Mouse (Mus musculus): Measurements from ENCODE around the gene Chmp1a. TPM values are rescaled to one million over a fixed set of nuclear protein-coding genes. Genes with fewer than 3 reads are reported as not detected.
"Not testable (repeated sequence)": the region's sequence is repeated elsewhere in the genome, so short reads cannot be mapped to it uniquely, and the experiment has no call there.

Chmp1a gene
- polyA plus RNA-seq, 1 experiment from 2014 or later: 136 TPM

- no peaks in the 10 kb centered on the region for H3K4me1 ChIP-seq
- no peaks in the 10 kb centered on the region for H3K9me3 ChIP-seq
- no peak for DNase-seq (ENCODE audit: low spot score)
- no peaks in the 10 kb centered on the region for H3K27me3 ChIP-seq (replicated peaks; ENCODE audit: low read depth, poor library complexity, severe bottlenecking)
- H3K4me3 ChIP-seq: no peak overlapping the region
- H3K36me3 ChIP-seq (replicated peaks): peaks cover 68% of the 10 kb centered on the region
- H3K27ac ChIP-seq (replicated peaks): no peak overlapping the region
- WGBS: 69% methylated on average over 11 of the region's 11 CpGs
Observed at GRCm38 (mm10) chr8:123243053-123243452, 30.5 kb upstream of the Chmp1a start.

- Histone ChIP-seq H3K9me3 (no peaks in the 10 kb centered on the region), H3K36me3 (replicated peaks) (peaks cover 60% of the 10 kb centered on the region), H3K27ac (replicated peaks) (no peak overlapping the region), H3K27me3 (replicated peaks; ENCODE audit: low read depth, poor library complexity, severe bottlenecking) (no peaks in the 10 kb centered on the region), H3K4me3 (no peak overlapping the region), H3K4me1 (no peaks in the 10 kb centered on the region)
- no peak for DNase-seq (ENCODE audit: low spot score)
- WGBS: 87% methylated on average over 7 of the region's 7 CpGs
Observed at GRCm38 (mm10) chr8:123242107-123242923, 29.8 kb upstream of the Chmp1a start.

GRCm38 (mm10) chr8:123239398-123239797 is 26.8 kb upstream of the Chmp1a start:
- 92% methylated on average over 10 of the region's 10 CpGs for WGBS
- no peak overlapping the region for H3K4me3 ChIP-seq
- peaks cover 31% of the 10 kb centered on the region for H3K36me3 ChIP-seq (replicated peaks)

GRCm38 (mm10) chr8:123235520-123236497 is 23.2 kb upstream of the Chmp1a start, which contains the start of gene Spata2l:
TSS of gene Spata2l (minus strand) at chr8:123236233.
- peak; percentile 92 for DNase-seq (ENCODE audit: low spot score)
- H3K4me1 ChIP-seq: peaks cover 30% of the 10 kb centered on the region
- H3K4me3 ChIP-seq: peak within 1 kb of the TSS; percentile 57
- no peaks in the 10 kb centered on the region for H3K9me3 ChIP-seq
- H3K36me3 ChIP-seq (replicated peaks): peaks cover 5% of the 10 kb centered on the region; the same call in 1 of the 2 replicates
- WGBS: 2% methylated on average over 57 of the region's 57 CpGs
- H3K27me3 ChIP-seq (replicated peaks; ENCODE audit: low read depth, poor library complexity, severe bottlenecking): peaks cover 51% of the 10 kb centered on the region
- peak within 1 kb of the TSS; percentile 5; the same call in 1 of the 2 replicates for H3K27ac ChIP-seq (replicated peaks)

More at GRCm38 (mm10) chr8:123239398-123239797, 26.8 kb upstream of the Chmp1a start:
- Histone ChIP-seq H3K9me3 (no peaks in the 10 kb centered on the region), H3K4me1 (peaks cover 20% of the 10 kb centered on the region), H3K27ac (replicated peaks) (no peak overlapping the region), H3K27me3 (replicated peaks; ENCODE audit: low read depth, poor library complexity, severe bottlenecking) (peaks cover 27% of the 10 kb centered on the region)
- DNase-seq (ENCODE audit: low spot score): no peak

GRCm38 (mm10) chr8:123234918-123235519 is 22.5 kb upstream of the Chmp1a start:
- peaks cover 30% of the 10 kb centered on the region for H3K4me1 ChIP-seq
- peaks cover 51% of the 10 kb centered on the region for H3K27me3 ChIP-seq (replicated peaks; ENCODE audit: low read depth, poor library complexity, severe bottlenecking)
- DNase-seq (ENCODE audit: low spot score): peak; percentile 23
- peaks cover 12% of the 10 kb centered on the region for H3K36me3 ChIP-seq (replicated peaks)
- no peaks in the 10 kb centered on the region for H3K9me3 ChIP-seq
- H3K4me3 ChIP-seq: peak overlapping the region; percentile 57
- no peak overlapping the region; the same call in 1 of the 2 replicates for H3K27ac ChIP-seq (replicated peaks)
- 42% methylated on average over 13 of the region's 13 CpGs for WGBS

GRCm38 (mm10) chr8:123233760-123234159 is 21.2 kb upstream of the Chmp1a start:
- Histone ChIP-seq H3K9me3 (no peaks in the 10 kb centered on the region), H3K27ac (replicated peaks) (no peak overlapping the region), H3K36me3 (replicated peaks) (peaks cover 23% of the 10 kb centered on the region), H3K27me3 (replicated peaks; ENCODE audit: low read depth, poor library complexity, severe bottlenecking) (peaks cover 51% of the 10 kb centered on the region), H3K4me1 (peaks cover 30% of the 10 kb centered on the region), H3K4me3 (0 out of 2 replicates have a peak overlapping the region, but pooled peaks have one; percentile 8)
- peak; percentile 19 for DNase-seq (ENCODE audit: low spot score)
- WGBS: 80% methylated on average over 11 of the region's 11 CpGs

- DNase-seq (ENCODE audit: low spot score): no peak
- Histone ChIP-seq H3K27ac (replicated peaks) (no peak overlapping the region), H3K36me3 (replicated peaks) (peaks cover 28% of the 10 kb centered on the region), H3K4me1 (peaks cover 30% of the 10 kb centered on the region), H3K4me3 (0 out of 2 replicates have a peak overlapping the region, but pooled peaks have one; percentile 8), H3K27me3 (replicated peaks; ENCODE audit: low read depth, poor library complexity, severe bottlenecking) (peaks cover 51% of the 10 kb centered on the region), H3K9me3 (no peaks in the 10 kb centered on the region)
- 65% methylated on average over 13 of the region's 13 CpGs for WGBS
Observed at GRCm38 (mm10) chr8:123233300-123233699, 20.7 kb upstream of the Chmp1a start.

GRCm38 (mm10) chr8:123232553-123232952 is 20.0 kb upstream of the Chmp1a start:
- WGBS: 50% methylated on average over 7 of the region's 7 CpGs
- peaks cover 35% of the 10 kb centered on the region for H3K36me3 ChIP-seq (replicated peaks)
- H3K4me1 ChIP-seq: peaks cover 30% of the 10 kb centered on the region
- no peak overlapping the region for H3K27ac ChIP-seq (replicated peaks)
- peaks cover 51% of the 10 kb centered on the region for H3K27me3 ChIP-seq (replicated peaks; ENCODE audit: low read depth, poor library complexity, severe bottlenecking)
- no peak overlapping the region for H3K4me3 ChIP-seq
- DNase-seq (ENCODE audit: low spot score): no peak
- no peaks in the 10 kb centered on the region for H3K9me3 ChIP-seq

GRCm38 (mm10) chr8:123231742-123232141 is 19.2 kb upstream of the Chmp1a start:
- H3K9me3 ChIP-seq: no peaks in the 10 kb centered on the region
- H3K4me3 ChIP-seq: no peak overlapping the region
- H3K36me3 ChIP-seq (replicated peaks): peaks cover 43% of the 10 kb centered on the region
- H3K4me1 ChIP-seq: peaks cover 30% of the 10 kb centered on the region
- no peak overlapping the region for H3K27ac ChIP-seq (replicated peaks)
- peaks cover 46% of the 10 kb centered on the region for H3K27me3 ChIP-seq (replicated peaks; ENCODE audit: low read depth, poor library complexity, severe bottlenecking)
- WGBS: 63% methylated on average over 5 of the region's 5 CpGs
- DNase-seq (ENCODE audit: low spot score): no peak

- peaks cover 24% of the 10 kb centered on the region for H3K4me1 ChIP-seq
- 88% methylated on average over 11 of the region's 11 CpGs for WGBS
- H3K4me3 ChIP-seq; H3K27ac ChIP-seq (replicated peaks); H3K9me3 ChIP-seq; DNase-seq (ENCODE audit: low spot score): not testable (repeated sequence)
- peaks cover 48% of the 10 kb centered on the region for H3K36me3 ChIP-seq (replicated peaks)
- peaks cover 33% of the 10 kb centered on the region for H3K27me3 ChIP-seq (replicated peaks; ENCODE audit: low read depth, poor library complexity, severe bottlenecking)
Observed at GRCm38 (mm10) chr8:123230326-123230725, 17.8 kb upstream of the Chmp1a start.

GRCm38 (mm10) chr8:123228416-123228815 is 15.9 kb upstream of the Chmp1a start:
- 97% methylated on average over 1 of the region's 1 CpGs for WGBS
- Histone ChIP-seq H3K27me3 (replicated peaks; ENCODE audit: low read depth, poor library complexity, severe bottlenecking) (peaks cover 14% of the 10 kb centered on the region), H3K4me3 (no peak overlapping the region), H3K27ac (replicated peaks) (no peak overlapping the region), H3K9me3 (no peaks in the 10 kb centered on the region), H3K36me3 (replicated peaks) (peaks cover 48% of the 10 kb centered on the region), H3K4me1 (peaks cover 21% of the 10 kb centered on the region)
- no peak for DNase-seq (ENCODE audit: low spot score)

All from embryonic facial prominence, embryonic 10.5 days (tissue).